Mouse (Mus musculus) heart, postnatal 10 days (tissue): ENCODE results near the gene Ube2o. TPM values are rescaled to one million over a fixed set of nuclear protein-coding genes. Genes with fewer than 3 reads are reported as not detected.

Experiments
- DNase-seq, 2 experiments: peaks; one replicate each; pipeline ENCODE4 v3.0.0; 2021
- intact Hi-C: fragments of 180-260 bp; cut with DNase I; formaldehyde crosslinking; loops from one replicate; pipeline ENCODE4 v1.15.1; 2025
- total RNA-seq, 2 experiments: library from RNA; stranded (reverse); gene quantifications; 2 replicates each; pipeline ENCODE4 v1.2.3; 2021

Ube2o gene
- total RNA-seq, 2 experiments from 2014 or later, result 28.5 to 33.7 TPM

DNA sequence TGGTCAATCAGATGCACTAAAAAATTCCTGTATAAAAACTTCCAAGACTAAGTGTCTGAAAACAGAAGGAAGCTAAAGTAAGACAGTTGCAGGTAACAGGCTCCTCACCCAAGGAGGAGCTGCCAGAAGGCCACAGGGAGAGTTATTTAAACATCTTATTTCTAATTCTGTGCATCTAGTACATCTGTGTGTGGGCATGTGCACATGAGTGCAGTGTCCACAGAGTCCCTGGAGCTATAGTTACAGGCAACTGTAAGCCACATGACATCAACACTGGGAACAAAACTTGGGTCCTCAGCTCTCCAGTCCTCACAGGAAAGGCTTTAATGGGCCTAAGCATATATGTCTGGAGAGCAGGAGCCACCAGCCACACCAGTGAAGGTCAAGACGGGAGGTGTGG lies 29.1 kb downstream of the Ube2o start:
- no peak for DNase-seq
- intact Hi-C loops, result loop anchor here (5.0 to 10.0 kb wide), 2 partner anchors 35 to 253 kb away; partner anchors contain the start of gene Aanat

GRCm38 (mm10) chr11:116550748-116551147 lies 30.5 kb downstream of the Ube2o start:
- DNase-seq, result peak in 1 of 2 experiments; percentile 47
- intact Hi-C loops, result loop anchor here (5.0 to 10.0 kb wide), 2 partner anchors 37 to 254 kb away; partner anchors contain the start of gene Aanat

GRCm38 (mm10) chr11:116549273-116550038 lies 31.8 kb downstream of the Ube2o start:
- intact Hi-C loops, result loop anchor here (5.0 to 10.0 kb wide), 2 partner anchors 38 to 255 kb away; partner anchors contain the start of gene Aanat
- peak; percentile 38 to 40 for DNase-seq

GRCm38 (mm10) chr11:116548780-116549179 lies 32.5 kb downstream of the Ube2o start:
- intact Hi-C loops, result no loop called here
- DNase-seq, result no peak

DNA sequence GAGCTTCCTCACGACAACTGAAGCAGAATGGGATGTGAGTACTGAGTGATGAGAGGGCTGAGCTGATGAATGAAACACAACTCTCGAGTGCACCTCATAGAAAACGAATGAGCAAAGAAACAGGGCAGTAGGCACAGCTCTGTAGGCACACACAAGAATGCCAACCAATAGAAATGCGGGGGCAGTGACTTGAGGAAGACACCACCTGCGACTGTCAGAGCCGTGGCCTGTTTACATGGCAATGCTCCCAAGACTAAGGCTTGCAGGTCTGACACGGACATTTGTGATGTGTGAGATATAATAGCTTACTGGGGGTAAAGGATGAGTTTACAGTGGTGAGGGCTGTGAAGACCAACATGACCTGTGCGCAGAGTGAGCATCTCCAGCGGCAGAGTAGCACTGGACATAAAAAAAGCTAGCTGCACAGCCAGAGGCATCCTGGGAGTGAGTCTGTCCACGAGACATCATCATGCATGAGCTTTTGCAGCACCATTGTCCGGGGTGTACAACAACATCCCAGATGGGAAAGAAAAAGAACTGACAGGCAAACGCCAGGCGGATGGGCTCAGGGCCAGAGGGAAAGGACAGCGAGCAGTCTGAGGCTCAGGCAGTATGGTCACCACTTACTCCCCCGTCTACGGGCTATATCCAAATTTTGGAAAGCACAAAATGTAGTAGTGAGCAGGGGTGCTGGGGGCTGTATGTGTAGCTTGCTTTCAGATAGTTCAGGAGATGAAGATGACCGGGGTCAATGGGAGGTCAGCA lies 33.8 kb downstream of the Ube2o start:
- peak in 1 of 2 experiments; percentile 53 for DNase-seq
- intact Hi-C loops, result no loop called here

DNA sequence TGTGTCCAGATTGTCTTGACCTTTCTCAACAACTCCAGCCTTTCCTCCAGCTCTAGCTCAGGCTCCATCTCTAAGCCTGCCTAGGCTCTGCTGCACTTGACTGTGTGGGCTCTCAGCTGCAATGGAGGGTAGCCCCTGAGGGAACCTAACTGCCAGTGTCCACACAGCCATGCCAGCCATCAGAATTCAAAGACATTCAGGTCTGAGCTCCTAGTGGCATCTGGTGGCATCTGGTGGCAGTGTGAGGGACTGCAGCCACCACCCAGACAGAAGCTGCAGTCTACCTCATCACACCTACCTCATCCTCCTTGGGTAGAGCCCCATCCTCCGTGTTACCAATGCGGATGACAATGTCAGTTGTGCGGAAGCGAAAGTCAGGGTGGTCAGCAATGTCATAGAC lies 38.1 kb downstream of the Ube2o start:
- intact Hi-C loops, result no loop called here
- peak; percentile 42 to 69 for DNase-seq

DNA sequence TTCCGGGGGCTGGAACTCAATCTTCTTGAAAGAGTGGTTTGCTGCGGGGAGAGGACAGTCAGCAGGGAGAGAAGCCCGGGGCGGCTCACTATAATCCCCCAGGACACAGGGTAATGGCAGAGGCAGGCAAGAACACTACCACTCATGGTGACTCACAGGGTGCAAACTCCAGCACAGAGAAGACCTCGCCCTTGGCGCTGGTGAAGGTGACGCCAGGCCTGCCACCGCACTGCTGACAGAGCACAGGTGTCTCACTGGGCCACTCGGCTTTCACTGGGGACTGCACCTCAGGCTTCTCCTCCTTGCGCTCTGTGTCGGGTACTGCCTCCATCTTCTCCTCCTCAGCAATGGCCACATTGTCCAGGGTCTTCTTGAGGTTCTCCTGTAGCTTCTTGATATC lies 40.1 kb downstream of the Ube2o start:
- DNase-seq, result no peak
- intact Hi-C loops, result no loop called here

GRCm38 (mm10) chr11:116538142-116538735 lies 43.0 kb downstream of the Ube2o start:
- DNase-seq, result no peak
- intact Hi-C loops, result no loop called here

DNA sequence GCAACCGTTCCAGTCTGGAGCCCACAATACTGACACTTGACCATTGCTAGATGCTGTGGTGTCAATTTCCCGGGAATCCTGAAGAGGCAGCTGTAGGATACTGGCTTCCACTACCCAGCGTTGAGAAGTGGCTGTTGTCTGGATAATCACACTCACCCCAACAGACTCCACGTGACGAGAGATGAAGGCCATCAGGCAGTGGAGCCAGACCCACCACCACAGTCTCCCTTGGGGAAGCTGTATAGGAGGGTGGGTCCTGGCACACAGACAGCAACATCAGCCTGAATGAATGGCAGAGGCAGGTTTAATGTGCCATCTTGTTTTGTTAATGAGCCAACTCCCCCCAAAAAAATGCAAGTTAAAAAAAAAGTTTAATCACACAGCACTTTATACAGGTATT lies 43.9 kb downstream of the Ube2o start:
- intact Hi-C loops, result no loop called here
- no peak for DNase-seq

GRCm38 (mm10) chr11:116536685-116537084 lies 44.6 kb downstream of the Ube2o start:
- no peak for DNase-seq
- intact Hi-C loops, result no loop called here

DNA sequence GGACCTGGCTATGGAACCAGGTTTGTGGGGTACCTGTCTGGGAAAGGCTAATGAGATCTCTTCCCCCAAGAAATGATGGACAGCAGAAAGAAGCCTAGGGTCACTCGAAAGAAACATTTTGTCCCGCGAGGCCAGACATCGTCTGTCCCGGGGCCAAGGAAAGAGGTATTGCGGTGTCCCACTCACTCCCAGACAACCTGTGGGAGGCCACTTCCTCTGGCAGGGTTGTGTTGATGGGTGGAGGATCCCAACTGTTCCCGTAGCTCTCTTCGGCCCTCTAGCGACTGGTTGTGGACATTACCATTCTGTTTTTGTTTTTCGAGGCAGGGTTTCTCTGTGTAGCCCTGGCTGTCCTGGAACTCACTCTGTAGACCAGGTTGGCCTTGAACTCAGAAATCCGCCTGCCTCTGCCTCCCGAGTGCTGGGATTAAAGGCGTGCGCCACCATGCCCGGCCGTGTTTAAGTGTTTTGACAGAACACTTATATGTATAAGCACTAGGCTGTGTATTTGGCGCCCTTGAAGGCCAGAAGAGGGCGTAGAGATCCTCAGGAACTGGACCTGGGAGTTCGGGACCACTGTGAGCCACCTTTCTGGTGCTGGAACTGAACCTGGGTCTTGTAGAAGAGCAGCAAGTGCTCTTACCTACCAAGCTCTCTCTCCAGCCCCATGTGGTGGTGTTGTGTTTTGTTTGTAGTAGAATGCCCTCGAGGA lies 46.9 kb downstream of the Ube2o start:
- peak; percentile 84 to 90 for DNase-seq
- intact Hi-C loops, result loop anchor here (1.0 kb wide), 1 partner anchor 33 kb away; no protein-coding TSS in a partner anchor

DNA sequence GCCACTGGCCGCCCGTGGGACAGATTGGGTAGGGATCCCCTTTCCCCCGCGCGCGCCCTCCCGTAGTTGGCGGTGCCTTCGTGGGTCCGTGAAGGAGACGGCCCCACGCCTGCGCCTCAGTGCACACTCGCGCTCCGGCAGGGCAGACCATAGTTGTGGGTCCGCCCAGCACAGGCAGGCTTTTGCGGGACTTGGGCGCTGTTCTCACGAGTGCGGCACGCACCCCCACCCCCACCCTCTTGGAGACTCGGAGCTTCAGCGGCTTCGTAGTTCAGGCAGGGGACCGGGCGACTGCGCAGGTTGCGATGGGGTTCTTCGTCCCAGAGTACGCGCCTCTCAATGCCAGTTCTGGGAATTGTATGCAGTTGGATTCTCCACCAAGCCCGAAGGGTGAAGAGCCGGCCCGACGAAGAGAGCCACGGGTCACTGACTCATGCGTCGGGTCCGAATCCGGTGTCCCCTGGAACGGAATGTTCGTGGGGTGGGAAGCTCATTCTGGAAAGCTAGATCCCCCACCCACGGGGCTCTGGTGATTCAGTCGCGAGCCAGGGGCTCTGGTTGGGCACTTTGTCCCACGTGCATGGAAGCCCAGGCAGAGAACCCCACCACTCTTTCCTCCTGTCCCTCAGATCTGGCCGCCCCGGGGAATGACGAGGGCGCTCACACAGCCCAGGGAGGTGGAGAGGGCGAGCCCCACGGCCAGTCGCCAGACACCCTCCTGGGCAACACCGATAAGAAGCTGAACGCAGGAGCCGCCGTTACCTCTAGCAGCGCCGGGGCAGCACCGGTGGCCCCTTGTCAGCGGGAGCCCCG lies 47.7 kb downstream of the Ube2o start:
- peak; percentile 42 to 58 for DNase-seq
- intact Hi-C loops, result loop anchor here (1.0 kb wide), 1 partner anchor 32 kb away; no protein-coding TSS in a partner anchor

- intact Hi-C loops, result no loop called here
- DNase-seq, result peak; percentile 84
Measured at GRCm38 (mm10) chr11:116532810-116533338, 48.4 kb downstream of the Ube2o start.

- peak in 1 of 2 experiments; percentile 54 for DNase-seq
- intact Hi-C loops, result no loop called here
Measured at GRCm38 (mm10) chr11:116532262-116532809, 48.9 kb downstream of the Ube2o start.

GRCm38 (mm10) chr11:116531371-116532191 lies 49.7 kb downstream of the Ube2o start:
- intact Hi-C loops, result no loop called here
- DNase-seq, result peak; percentile 30 to 41

DNA sequence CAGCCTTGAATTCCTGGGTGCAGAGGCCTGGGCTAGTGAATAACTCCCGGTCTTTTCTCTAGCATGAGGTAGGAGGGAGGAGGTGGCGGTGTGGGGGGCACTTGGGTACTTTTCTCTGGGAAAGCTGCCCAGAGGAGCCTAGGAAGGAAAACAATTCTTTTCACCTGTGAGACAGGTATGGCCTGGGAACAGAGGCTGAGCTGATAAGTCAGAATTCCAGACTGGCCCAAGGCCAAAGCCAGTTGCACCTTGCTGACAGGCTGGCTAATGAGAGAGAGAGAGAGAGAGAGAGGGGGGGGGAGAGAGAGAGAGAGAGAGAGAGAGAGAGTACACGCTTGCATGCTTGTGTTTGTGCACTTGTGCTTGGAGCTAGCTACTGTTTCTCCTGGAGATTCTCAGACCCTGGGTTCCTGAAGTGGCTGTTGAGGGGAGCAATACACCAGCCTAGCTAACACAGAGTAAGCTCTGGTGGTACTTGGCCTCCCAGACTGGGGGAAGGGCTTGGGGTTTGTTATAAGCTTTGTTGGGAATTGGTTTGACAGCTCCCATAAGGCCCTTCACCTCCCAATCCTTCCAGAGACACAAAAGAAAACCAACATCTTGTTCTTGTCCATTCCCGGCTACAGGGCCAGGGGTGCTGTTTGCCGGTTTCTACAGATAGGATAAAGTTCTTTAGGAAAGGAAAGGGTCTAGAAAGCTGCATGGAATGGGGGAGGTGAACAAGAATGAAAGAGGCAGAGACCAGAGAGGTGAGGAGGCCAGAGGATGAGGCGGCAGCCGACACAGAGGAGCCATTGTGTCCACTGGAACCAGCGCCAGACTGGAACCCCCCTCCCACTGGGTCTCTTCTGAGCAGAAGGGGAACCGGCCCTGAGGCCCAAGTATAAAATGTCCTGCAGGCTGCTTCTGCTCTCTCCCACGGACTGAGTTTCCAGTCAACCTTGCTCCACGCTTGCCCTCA lies 50.8 kb downstream of the Ube2o start, which contains the start of gene Sphk1:
Sphk1 (plus strand) TSS at position 739 of the 961 bp plus-strand sequence.
- intact Hi-C loops, result no loop called here
- no peak for DNase-seq
